Mouse (Mus musculus): ENCODE results near the gene Asic1. TPM values are rescaled to one million over a fixed set of nuclear protein-coding genes. Genes with fewer than 3 reads are reported as not detected.
A peak's percentile ranks its signal among the peaks of the same experiment; 100 is the strongest.
"Not testable (repeated sequence)": the region's sequence is repeated elsewhere in the genome, so short reads cannot be mapped to it uniquely, and the experiment has no call there.

Gene Asic1
- total RNA-seq, 1 experiment from 2014 or later: 0.70 TPM

- DNase-seq: no peak
These were observed 6.1 kb upstream of the Asic1 start for GRCm38 (mm10) chr15:99663964-99664599.

- DNase-seq: peak; percentile 83
These were observed 5.3 kb upstream of the Asic1 start for GRCm38 (mm10) chr15:99664600-99665451.

GRCm38 (mm10) chr15:99667544-99667943, 2.6 kb upstream of the Asic1 start:
- no peak for DNase-seq

- DNase-seq: peak; percentile 87
These were observed 1.3 kb upstream of the Asic1 start for GRCm38 (mm10) chr15:99668881-99669280.

GRCm38 (mm10) chr15:99669392-99669791, 776 bp upstream of the Asic1 start:
- no peak for DNase-seq

GRCm38 (mm10) chr15:99670964-99671670, 949 bp downstream of the Asic1 start:
- peak; percentile 23 for DNase-seq

GRCm38 (mm10) chr15:99671783-99672182, 1.6 kb downstream of the Asic1 start:
- no peak for DNase-seq

GRCm38 (mm10) chr15:99674866-99675265, 4.7 kb downstream of the Asic1 start:
- no peak for DNase-seq

- DNase-seq: no peak
These were observed 6.9 kb downstream of the Asic1 start for GRCm38 (mm10) chr15:99677089-99677488.

GRCm38 (mm10) chr15:99678063-99678800, 8.1 kb downstream of the Asic1 start:
- DNase-seq: peak; percentile 71

GRCm38 (mm10) chr15:99679008-99679407, 8.8 kb downstream of the Asic1 start:
- no peak for DNase-seq

GRCm38 (mm10) chr15:99682880-99683279, 12.7 kb downstream of the Asic1 start:
- DNase-seq: no peak

GRCm38 (mm10) chr15:99684156-99684555, 14.0 kb downstream of the Asic1 start:
- no peak for DNase-seq

- peak; percentile 77 for DNase-seq
These were observed 18.5 kb downstream of the Asic1 start for GRCm38 (mm10) chr15:99688712-99689111.

GRCm38 (mm10) chr15:99690924-99691323, 20.8 kb downstream of the Asic1 start:
- no peak for DNase-seq

GRCm38 (mm10) chr15:99691976-99692375, 21.8 kb downstream of the Asic1 start:
- DNase-seq: no peak

- no peak for DNase-seq
These were observed 27.1 kb downstream of the Asic1 start for GRCm38 (mm10) chr15:99697309-99697708.

GRCm38 (mm10) chr15:99698533-99699085, 28.4 kb downstream of the Asic1 start:
- no peak for DNase-seq

GRCm38 (mm10) chr15:99699715-99700114, 29.5 kb downstream of the Asic1 start:
- peak; percentile 65 for DNase-seq

- no peak for DNase-seq
These were observed 30.3 kb downstream of the Asic1 start for GRCm38 (mm10) chr15:99700219-99701106.

- DNase-seq: not testable (repeated sequence)
These were observed 31.5 kb downstream of the Asic1 start for GRCm38 (mm10) chr15:99701640-99701998.
